Mouse (Mus musculus): ENCODE data around the gene Lyrm2. TPM values are rescaled to one million over a fixed set of nuclear protein-coding genes. Genes with fewer than 3 reads are reported as not detected.

The Lyrm2 gene
- total RNA-seq, 1 experiment from 2014 or later, result 51.7 TPM

Other genes with a start within 250 kb of the Lyrm2 start
- gene Gja10, start 197.5 kb upstream of the Lyrm2 start, total RNA-seq (2021), result not detected in 2 replicates
- gene Casp8ap2, start 184.8 kb upstream of the Lyrm2 start, total RNA-seq (2021), result 9.9 and 13.2 TPM in 2 replicates
- gene Mdn1, start 143.1 kb upstream of the Lyrm2 start, total RNA-seq (2021), result 30.0 and 31.4 TPM in 2 replicates
- gene Ankrd6, start 150.6 kb downstream of the Lyrm2 start, total RNA-seq (2021), result 3.0 and 5.4 TPM in 2 replicates
- 5.7 and 8.7 TPM in 2 replicates for gene Rragd, start 182.8 kb downstream of the Lyrm2 start, total RNA-seq (2021)
- gene Ube2j1, start 231.2 kb downstream of the Lyrm2 start, total RNA-seq (2021), result 80.8 and 82.9 TPM in 2 replicates